Mouse (Mus musculus) Patski (cell line): ENCODE results near the gene Dkc1. TPM values are rescaled to one million over a fixed set of nuclear protein-coding genes. Genes with fewer than 3 reads are reported as not detected.

ENCODE experiments used
- ATAC-seq: fragments of 100-300 bp; one replicate; pipeline ENCODE4 v1.8.0; 2021
- CTCF ChIA-PET: fragments of 350-600 bp; sonication (Branson Sonifier 250); formaldehyde crosslinking; loops from one replicate; lab custom pipeline; 2022; ENCODE audit warnings: inconsistent platforms; lab: Charles Lee
- POLR2A ChIA-PET: fragments of 350-600 bp; sonication (Branson Sonifier 250); formaldehyde crosslinking; loops from one replicate; lab custom pipeline; 2022; ENCODE audit warnings: antibody characterized with exemption, inconsistent platforms; lab: Charles Lee
- DNase-seq: peaks from one replicate; pipeline ENCODE4 v3.0.0-alpha.2; 2011; ENCODE audit warnings: low read depth, low spot score
- H3K27me3 ChIP-seq: fragments of 371-371 bp; one replicate; pipeline ENCODE4 v1.5.1; 2021
- CTCF ChIP-seq: fragments of 100-300 bp; IDR thresholded peaks from one replicate; pipeline ENCODE4 v1.5.1; 2021
- in situ Hi-C: fragments of 300-500 bp; cut with MboI; formaldehyde crosslinking; loops from 3 replicates; pipeline ENCODE4 v1.11.1; 2018; ENCODE audit warnings: low pct_unique_long_range_greater_than_20kb, mixed read lengths
- polyA plus RNA-seq: library from polyadenylated mRNA; unstranded; gene quantifications from one replicate; pipeline ENCODE4 v1.2.3, GENCODE M21; 2021

Gene Dkc1
- 53.3 TPM for polyA plus RNA-seq

GRCm38 (mm10) chrX:75095369-75096162 lies at the start of gene Dkc1:
TSS of gene Dkc1 (plus strand) at chrX:75095854.
- ATAC-seq (peak; percentile 98), DNase-seq (peak; percentile 61)
- peaks cover 14% of the 10 kb centered on the region for H3K27me3 ChIP-seq
- in situ Hi-C loops: no loop called here
- TF ChIP-seq CTCF: no peak
- ChIA-PET POLR2A (interaction anchor here (0.9 kb wide), 1 partner anchor 12 kb away, joined by 3 read pairs; no protein-coding TSS in a partner anchor), CTCF (interaction anchor here (0.8 to 1.7 kb wide), 3 partner anchors 10 to 32 kb away, joined by 3 read pairs; partner anchors contain the start of gene Gab3)

- ChIA-PET POLR2A (no interaction called here), CTCF (no interaction called here)
- in situ Hi-C loops: no loop called here
- DNase-seq (no peak), ATAC-seq (no peak)
- TF ChIP-seq CTCF: no peak
- H3K27me3 ChIP-seq: peaks cover 30% of the 10 kb centered on the region
Observed at GRCm38 (mm10) chrX:75045931-75046330, 49.7 kb upstream of the Dkc1 start.

GRCm38 (mm10) chrX:75046921-75047635 lies 48.6 kb upstream of the Dkc1 start:
- CTCF ChIA-PET: interaction anchor here (0.5 kb wide), 1 partner anchor 30 kb away, joined by 4 read pairs; no protein-coding TSS in a partner anchor
- H3K27me3 ChIP-seq: peaks cover 31% of the 10 kb centered on the region
- no peak for TF ChIP-seq CTCF
- in situ Hi-C loops: no loop called here
- POLR2A ChIA-PET: no interaction called here
- no peak for DNase-seq
- ATAC-seq: no peak

- TF ChIP-seq CTCF: no peak
- H3K27me3 ChIP-seq: peaks cover 12% of the 10 kb centered on the region
- ATAC-seq (no peak), DNase-seq (no peak)
- POLR2A ChIA-PET: no interaction called here
- CTCF ChIA-PET: no interaction called here
- in situ Hi-C loops: no loop called here
Observed at GRCm38 (mm10) chrX:75056120-75056775, 39.4 kb upstream of the Dkc1 start.

GRCm38 (mm10) chrX:75082351-75082750 lies 13.3 kb upstream of the Dkc1 start:
- ATAC-seq (no peak), DNase-seq (no peak)
- in situ Hi-C loops: no loop called here
- ChIA-PET CTCF (no interaction called here), POLR2A (interaction anchor here (0.7 kb wide), 1 partner anchor 9 kb away, joined by 8 read pairs; no protein-coding TSS in a partner anchor)
- H3K27me3 ChIP-seq: peaks cover 42% of the 10 kb centered on the region
- no peak for TF ChIP-seq CTCF

- DNase-seq (no peak), ATAC-seq (peak; percentile 77)
- H3K27me3 ChIP-seq: peaks cover 52% of the 10 kb centered on the region
- CTCF ChIA-PET: interaction anchor here (1.5 kb wide), 1 partner anchor 12 kb away, joined by 3 read pairs; the partner anchor contains the start of gene Dkc1
- POLR2A ChIA-PET: interaction anchor here (1.2 kb wide), 1 partner anchor 11 kb away, joined by 3 read pairs; the partner anchor contains the start of gene Dkc1
- in situ Hi-C loops: no loop called here
- TF ChIP-seq CTCF: no peak
Observed at GRCm38 (mm10) chrX:75083982-75084773, 11.5 kb upstream of the Dkc1 start.

GRCm38 (mm10) chrX:75084774-75085508 lies 10.7 kb upstream of the Dkc1 start, which contains the start of gene Gab3:
TSS of gene Gab3 (minus strand) at chrX:75085458.
- CTCF ChIA-PET: interaction anchor here (0.8 kb wide), 2 partner anchors 9 to 11 kb away, joined by 3 to 4 read pairs; partner anchors contain the start of gene Dkc1
- ATAC-seq: peak; percentile 85
- in situ Hi-C loops: no loop called here
- TF ChIP-seq CTCF: no peak
- DNase-seq: no peak
- peaks cover 54% of the 10 kb centered on the region for H3K27me3 ChIP-seq
- POLR2A ChIA-PET: no interaction called here

GRCm38 (mm10) chrX:75085654-75086053 lies 10.0 kb upstream of the Dkc1 start:
- no peak for DNase-seq
- ATAC-seq: no peak
- in situ Hi-C loops: no loop called here
- peaks cover 49% of the 10 kb centered on the region for H3K27me3 ChIP-seq
- peak; percentile 25 for TF ChIP-seq CTCF
- CTCF ChIA-PET: interaction anchor here (0.8 kb wide), 2 partner anchors 9 to 10 kb away, joined by 3 to 4 read pairs; partner anchors contain the start of gene Dkc1
- POLR2A ChIA-PET: no interaction called here

- CTCF ChIA-PET: interaction anchor here (0.8 to 1.7 kb wide), 3 partner anchors 11 to 31 kb away, joined by 3 read pairs; partner anchors contain the start of gene Gab3
- DNase-seq: no peak
- POLR2A ChIA-PET: no interaction called here
- H3K27me3 ChIP-seq: peaks cover 14% of the 10 kb centered on the region
- no peak for TF ChIP-seq CTCF
- peak; percentile 1 for ATAC-seq
- in situ Hi-C loops: no loop called here
Observed at GRCm38 (mm10) chrX:75096163-75096770, 613 bp downstream of the Dkc1 start.
